Mouse (Mus musculus) liver, embryonic 14.5 days (tissue): ENCODE measurements around the gene Btnl2. TPM values are rescaled to one million over a fixed set of nuclear protein-coding genes. Genes with fewer than 3 reads are reported as not detected.

Source experiments
- ATAC-seq: fragments of 200-750 bp; cut with Nextera tagmentation; 2 replicates; pipeline ENCODE4 v1.8.0; 2017; ENCODE audit warnings: moderate number of reproducible peaks, mild to moderate bottlenecking, moderate library complexity; ENCODE audit not compliant: insufficient read depth
- DNase-seq, 3 experiments: peaks; one replicate each; pipeline ENCODE4 v3.0.0-alpha.2; 2012 to 2013; ENCODE audit warnings: low read depth in 3 of 3, low spot score in 3 of 3
- H3K27ac ChIP-seq: fragments of 300-500 bp; sonication (generic); 2 replicates; pipeline ENCODE4 v1.5.1; 2014; ENCODE audit warnings: moderate library complexity, mild to moderate bottlenecking, control low read depth, inconsistent platforms
- H3K27me3 ChIP-seq: fragments of 300-500 bp; sonication (generic); 2 replicates; pipeline ENCODE4 v1.6.1; 2014; ENCODE audit warnings: mild to moderate bottlenecking, low read length, moderate library complexity; ENCODE audit not compliant: control insufficient read depth, insufficient read depth
- H3K36me3 ChIP-seq: fragments of 300-500 bp; sonication (generic); replicated peaks from 2 replicates; pipeline ENCODE4 v1.6.1; 2014; ENCODE audit warnings: low read depth; ENCODE audit not compliant: control insufficient read depth, insufficient read depth
- H3K4me1 ChIP-seq, 2 experiments: fragments of 200-500 bp in 1 of 2; fragments of 300-500 bp in 1 of 2; sonication (generic) in 1 of 2; replicated peaks; 2 replicates each; pipeline ENCODE4 v1.6.1; 2012 to 2014; ENCODE audit warnings: antibody characterized with exemption in 1 of 2, inconsistent platforms in 1 of 2, low read length in 1 of 2; ENCODE audit not compliant: control insufficient read depth in 2 of 2, insufficient read depth in 2 of 2
- H3K4me2 ChIP-seq: fragments of 300-500 bp; sonication (generic); 2 replicates; pipeline ENCODE4 v1.6.1; 2014; ENCODE audit warnings: low read depth, mild to moderate bottlenecking, control low read depth, moderate library complexity
- H3K4me3 ChIP-seq, 2 experiments: fragments of 200-500 bp in 1 of 2; fragments of 300-500 bp in 1 of 2; sonication (generic) in 1 of 2; 2 replicates each; pipeline ENCODE4 v1.5.1; 2012 to 2014; ENCODE audit warnings: low read depth in 2 of 2, low read length in 2 of 2, mild to moderate bottlenecking in 2 of 2, control low read depth in 1 of 2, inconsistent platforms in 1 of 2, moderate library complexity in 1 of 2; ENCODE audit not compliant: insufficient read depth in 1 of 2
- H3K9ac ChIP-seq: fragments of 300-500 bp; sonication (generic); replicated peaks from 2 replicates; pipeline ENCODE4 v1.6.1; 2014; ENCODE audit warnings: mild to moderate bottlenecking, control low read depth, moderate library complexity
- H3K9me3 ChIP-seq: fragments of 300-500 bp; sonication (generic); 2 replicates; pipeline ENCODE4 v1.6.1; 2016; ENCODE audit warnings: low read length, mixed read lengths; ENCODE audit not compliant: control insufficient read depth
- CTCF ChIP-seq: IDR thresholded peaks from 2 replicates; pipeline ENCODE4 v1.5.1; 2016; ENCODE audit warnings: antibody characterized with exemption, low read depth, control low read depth
- EP300 ChIP-seq: IDR thresholded peaks from 2 replicates; pipeline ENCODE4 v1.6.1; 2016; ENCODE audit warnings: antibody characterized with exemption, low read depth
- WGBS: fragments of 180-500 bp; shearing (Covaris S2); extraction: QIAGEN DNeasy Blood & Tissue Kit; methylation state at CpG from one replicate; pipeline ENCODE4 v1.1.7; 2014; ENCODE audit not compliant: insufficient replicate concordance; 5-methylcytosine and 5-hydroxymethylcytosine counted together
- polyA plus RNA-seq, 2 experiments: library from polyadenylated mRNA; depleted of rRNA in 1 of 2; stranded (reverse) in 1 of 2; unstranded in 1 of 2; fragments of >200 nt; fragmentation: Nextera tagmentation in 1 of 2; extraction: Ambion mirVana in 1 of 2; gene quantifications; 2 replicates each; pipeline versions ENCODE4 v1.2.1 to v1.2.3; 2012 to 2014

The Btnl2 gene
- polyA plus RNA-seq, 2 experiments = 0.01 TPM; not detected in 1

- ATAC-seq = no peak
- WGBS = 56% methylated on average over 5 of the region's 5 CpGs
These were observed 42.7 kb downstream of the Btnl2 start for GRCm38 (mm10) chr17:34397357-34397756.

GRCm38 (mm10) chr17:34398058-34398710 lies 43.6 kb downstream of the Btnl2 start:
- no peaks in the 10 kb centered on the region for H3K4me1 ChIP-seq
- DNase-seq = peak; percentile 41 to 46 (median 42)
- H3K36me3 ChIP-seq = no peaks in the 10 kb centered on the region
- H3K9ac ChIP-seq = no peak overlapping the region
- H3K27ac ChIP-seq = no peak overlapping the region
- peak overlapping the region in 1 of 2 experiments; percentile 51; a peak in 2 of 4 replicates for H3K4me3 ChIP-seq
- no peak for ATAC-seq
- WGBS = 16% methylated on average over 9 of the region's 9 CpGs
- peaks cover 2% of the 10 kb centered on the region; the same call in 1 of the 2 replicates for H3K27me3 ChIP-seq
- peak overlapping the region; percentile 64 for H3K4me2 ChIP-seq
- TF ChIP-seq EP300 (no peak), CTCF (no peak)
- no peaks in the 10 kb centered on the region for H3K9me3 ChIP-seq

More at GRCm38 (mm10) chr17:34397357-34397756, 42.7 kb downstream of the Btnl2 start:
- Histone ChIP-seq H3K27me3 (peaks cover 3% of the 10 kb centered on the region; the same call in 1 of the 2 replicates), H3K36me3 (no peaks in the 10 kb centered on the region), H3K4me2 (no peak overlapping the region), H3K9me3 (no peaks in the 10 kb centered on the region), H3K4me1 (no peaks in the 10 kb centered on the region), H3K9ac (no peak overlapping the region), H3K4me3 (no peak overlapping the region), H3K27ac (no peak overlapping the region)
- no peak for DNase-seq
- TF ChIP-seq CTCF (peak; percentile 40; the same call in 1 of the 2 replicates), EP300 (no peak)

GRCm38 (mm10) chr17:34398711-34399393 lies 44.2 kb downstream of the Btnl2 start, which contains the start of gene BC051142:
Gene BC051142 (plus strand): TSS chr17:34398820.
- H3K4me3 ChIP-seq = peak within 1 kb of the TSS; percentile 43 to 51
- H3K36me3 ChIP-seq = no peaks in the 10 kb centered on the region
- DNase-seq = peak; percentile 22 to 27 (median 26)
- H3K4me2 ChIP-seq = peak within 1 kb of the TSS; percentile 64
- 8% methylated on average over 34 of the region's 34 CpGs for WGBS
- no peaks in the 10 kb centered on the region for H3K4me1 ChIP-seq
- H3K27ac ChIP-seq = no peak within 1 kb of the TSS
- TF ChIP-seq EP300 = no peak
- H3K9ac ChIP-seq = no peak within 1 kb of the TSS
- ATAC-seq = peak; percentile 77
- peaks cover 2% of the 10 kb centered on the region; the same call in 1 of the 2 replicates for H3K27me3 ChIP-seq
- H3K9me3 ChIP-seq = no peaks in the 10 kb centered on the region

- no peak overlapping the region for H3K4me3 ChIP-seq
- WGBS = 42% methylated on average over 4 of the region's 4 CpGs
- no peak for TF ChIP-seq CTCF
- no peak for TF ChIP-seq EP300
These were observed 44.7 kb downstream of the Btnl2 start for GRCm38 (mm10) chr17:34399394-34399715.

GRCm38 (mm10) chr17:34411117-34411516 lies 56.5 kb downstream of the Btnl2 start:
- no peak for ATAC-seq
- WGBS = 17% methylated on average over 6 of the region's 6 CpGs
- Histone ChIP-seq H3K4me3 (no peak overlapping the region), H3K9ac (no peak overlapping the region), H3K27ac (no peak overlapping the region), H3K36me3 (no peaks in the 10 kb centered on the region), H3K4me2 (no peak overlapping the region), H3K4me1 (no peaks in the 10 kb centered on the region), H3K9me3 (no peaks in the 10 kb centered on the region), H3K27me3 (no peaks in the 10 kb centered on the region)
- peak in 2 of 3 experiments; percentile 20 to 32 for DNase-seq
- TF ChIP-seq CTCF = peak; percentile 90
- TF ChIP-seq EP300 = no peak

More at GRCm38 (mm10) chr17:34399394-34399715, 44.7 kb downstream of the Btnl2 start:
- no peak for DNase-seq
- ATAC-seq = no peak
- Histone ChIP-seq H3K27me3 (peaks cover 2% of the 10 kb centered on the region; the same call in 1 of the 2 replicates), H3K27ac (no peak overlapping the region), H3K4me1 (no peaks in the 10 kb centered on the region), H3K36me3 (no peaks in the 10 kb centered on the region), H3K9me3 (no peaks in the 10 kb centered on the region), H3K9ac (no peak overlapping the region), H3K4me2 (no peak overlapping the region; the same call in 1 of the 2 replicates)

Other genes with a start within 250 kb of the Btnl2 start
- gene H2-DMa, start 235.3 kb upstream of the Btnl2 start, polyA plus RNA-seq (2012; rRNA removed) = 2.5 and 3.1 TPM in 2 replicates
- gene H2-DMa, start 235.3 kb upstream of the Btnl2 start, polyA plus RNA-seq (2014; fragmentation: Nextera tagmentation; extraction: Ambion mirVana) = 4.4 and 5.5 TPM in 2 replicates
- 46.8 and 48.7 TPM in 2 replicates for gene Brd2, start 232.2 kb upstream of the Btnl2 start, polyA plus RNA-seq (2012; rRNA removed)
- gene Brd2, start 232.2 kb upstream of the Btnl2 start, polyA plus RNA-seq (2014; fragmentation: Nextera tagmentation; extraction: Ambion mirVana) = 28.8 and 37.5 TPM in 2 replicates
- 0.40 and 0.58 TPM in 2 replicates for gene H2-DMb2, start 211.5 kb upstream of the Btnl2 start, polyA plus RNA-seq (2012; rRNA removed)
- gene H2-DMb2, start 211.5 kb upstream of the Btnl2 start, polyA plus RNA-seq (2014; fragmentation: Nextera tagmentation; extraction: Ambion mirVana) = 0.13 and 0.33 TPM in 2 replicates
- gene H2-DMb1, start 201.8 kb upstream of the Btnl2 start, polyA plus RNA-seq (2012; rRNA removed) = 1.2 TPM in 2 replicates
- gene H2-DMb1, start 201.8 kb upstream of the Btnl2 start, polyA plus RNA-seq (2014; fragmentation: Nextera tagmentation; extraction: Ambion mirVana) = 0.79 and 0.86 TPM in 2 replicates
- gene Tap1, start 167.3 kb upstream of the Btnl2 start, polyA plus RNA-seq (2012; rRNA removed) = 1.9 TPM in 2 replicates
- gene Tap1, start 167.3 kb upstream of the Btnl2 start, polyA plus RNA-seq (2014; fragmentation: Nextera tagmentation; extraction: Ambion mirVana) = 2.0 and 2.5 TPM in 2 replicates
- gene Psmb9, start 167.1 kb upstream of the Btnl2 start, polyA plus RNA-seq (2012; rRNA removed) = 3.8 and 5.8 TPM in 2 replicates
- gene Psmb9, start 167.1 kb upstream of the Btnl2 start, polyA plus RNA-seq (2014; fragmentation: Nextera tagmentation; extraction: Ambion mirVana) = 6.0 and 7.5 TPM in 2 replicates
- 9.5 and 11.8 TPM in 2 replicates for gene Psmb8, start 157.1 kb upstream of the Btnl2 start, polyA plus RNA-seq (2012; rRNA removed)
- gene Psmb8, start 157.1 kb upstream of the Btnl2 start, polyA plus RNA-seq (2014; fragmentation: Nextera tagmentation; extraction: Ambion mirVana) = 18.8 and 21.7 TPM in 2 replicates
- 2.1 and 2.9 TPM in 2 replicates for gene Tap2, start 151.3 kb upstream of the Btnl2 start, polyA plus RNA-seq (2012; rRNA removed)
- 3.1 and 4.9 TPM in 2 replicates for gene Tap2, start 151.3 kb upstream of the Btnl2 start, polyA plus RNA-seq (2014; fragmentation: Nextera tagmentation; extraction: Ambion mirVana)
- 0.13 and 0.20 TPM in 2 replicates for gene H2-Ob, start 115.9 kb upstream of the Btnl2 start, polyA plus RNA-seq (2012; rRNA removed)
- gene H2-Ob, start 115.9 kb upstream of the Btnl2 start, polyA plus RNA-seq (2014; fragmentation: Nextera tagmentation; extraction: Ambion mirVana) = 0.13 and 0.17 TPM in 2 replicates
- gene H2-Ab1, start 97.1 kb upstream of the Btnl2 start, polyA plus RNA-seq (2012; rRNA removed) = 2.0 and 2.3 TPM in 2 replicates
- 3.2 and 3.3 TPM in 2 replicates for gene H2-Ab1, start 97.1 kb upstream of the Btnl2 start, polyA plus RNA-seq (2014; fragmentation: Nextera tagmentation; extraction: Ambion mirVana)
- gene H2-Aa, start 67.0 kb upstream of the Btnl2 start, polyA plus RNA-seq (2012; rRNA removed) = 1.1 and 1.5 TPM in 2 replicates
- 1.8 and 2.5 TPM in 2 replicates for gene H2-Aa, start 67.0 kb upstream of the Btnl2 start, polyA plus RNA-seq (2014; fragmentation: Nextera tagmentation; extraction: Ambion mirVana)
- gene H2-Eb1, start 49.0 kb upstream of the Btnl2 start, polyA plus RNA-seq (2012; rRNA removed) = 0.65 and 0.91 TPM in 2 replicates
- gene H2-Eb1, start 49.0 kb upstream of the Btnl2 start, polyA plus RNA-seq (2014; fragmentation: Nextera tagmentation; extraction: Ambion mirVana) = 0.80 and 0.83 TPM in 2 replicates
- gene H2-Eb2, start 29.2 kb upstream of the Btnl2 start, polyA plus RNA-seq (2012; rRNA removed) = 0.01 TPM in 1 of 2 replicates, not detected in the other
- gene H2-Eb2, start 29.2 kb upstream of the Btnl2 start, polyA plus RNA-seq (2014; fragmentation: Nextera tagmentation; extraction: Ambion mirVana) = not detected in 2 replicates
- gene Btnl1, start 22.3 kb downstream of the Btnl2 start, polyA plus RNA-seq (2012; rRNA removed) = not detected in 2 replicates
- gene Btnl1, start 22.3 kb downstream of the Btnl2 start, polyA plus RNA-seq (2014; fragmentation: Nextera tagmentation; extraction: Ambion mirVana) = not detected in 2 replicates
- 0.03 and 0.17 TPM in 2 replicates for gene BC051142, start 44.0 kb downstream of the Btnl2 start, polyA plus RNA-seq (2012; rRNA removed)
- gene BC051142, start 44.0 kb downstream of the Btnl2 start, polyA plus RNA-seq (2014; fragmentation: Nextera tagmentation; extraction: Ambion mirVana) = 0.08 and 0.66 TPM in 2 replicates
- not detected in 2 replicates for gene Btnl4, start 122.5 kb downstream of the Btnl2 start, polyA plus RNA-seq (2012; rRNA removed)
- gene Btnl4, start 122.5 kb downstream of the Btnl2 start, polyA plus RNA-seq (2014; fragmentation: Nextera tagmentation; extraction: Ambion mirVana) = not detected in 2 replicates
- not detected in 2 replicates for gene Btnl6, start 162.5 kb downstream of the Btnl2 start, polyA plus RNA-seq (2012; rRNA removed)
- gene Btnl6, start 162.5 kb downstream of the Btnl2 start, polyA plus RNA-seq (2014; fragmentation: Nextera tagmentation; extraction: Ambion mirVana) = not detected in 2 replicates
- 0.99 and 1.6 TPM in 2 replicates for gene Notch4, start 209.4 kb downstream of the Btnl2 start, polyA plus RNA-seq (2012; rRNA removed)
- gene Notch4, start 209.4 kb downstream of the Btnl2 start, polyA plus RNA-seq (2014; fragmentation: Nextera tagmentation; extraction: Ambion mirVana) = 0.58 and 0.67 TPM in 2 replicates
- 2.9 and 4.2 TPM in 2 replicates for gene Gpsm3, start 235.0 kb downstream of the Btnl2 start, polyA plus RNA-seq (2012; rRNA removed)
- 8.1 and 9.8 TPM in 2 replicates for gene Gpsm3, start 235.0 kb downstream of the Btnl2 start, polyA plus RNA-seq (2014; fragmentation: Nextera tagmentation; extraction: Ambion mirVana)
- 21.1 and 22.7 TPM in 2 replicates for gene Pbx2, start 236.4 kb downstream of the Btnl2 start, polyA plus RNA-seq (2012; rRNA removed)
- gene Pbx2, start 236.4 kb downstream of the Btnl2 start, polyA plus RNA-seq (2014; fragmentation: Nextera tagmentation; extraction: Ambion mirVana) = 2.7 and 3.3 TPM in 2 replicates
- gene Ager, start 243.0 kb downstream of the Btnl2 start, polyA plus RNA-seq (2012; rRNA removed) = 1.3 TPM in 2 replicates
- gene Ager, start 243.0 kb downstream of the Btnl2 start, polyA plus RNA-seq (2014; fragmentation: Nextera tagmentation; extraction: Ambion mirVana) = 0.41 and 0.53 TPM in 2 replicates
- 51.5 and 61.2 TPM in 2 replicates for gene Rnf5, start 248.9 kb downstream of the Btnl2 start, polyA plus RNA-seq (2012; rRNA removed)
- gene Rnf5, start 248.9 kb downstream of the Btnl2 start, polyA plus RNA-seq (2014; fragmentation: Nextera tagmentation; extraction: Ambion mirVana) = 59.6 and 66.4 TPM in 2 replicates
- gene Agpat1, start 249.4 kb downstream of the Btnl2 start, polyA plus RNA-seq (2012; rRNA removed) = 35.9 and 45.5 TPM in 2 replicates
- gene Agpat1, start 249.4 kb downstream of the Btnl2 start, polyA plus RNA-seq (2014; fragmentation: Nextera tagmentation; extraction: Ambion mirVana) = 19.0 and 21.4 TPM in 2 replicates